Mouse (Mus musculus) kidney, embryonic 14.5 days (tissue): ENCODE results near the gene Rubcn. TPM values are rescaled to one million over a fixed set of nuclear protein-coding genes. Genes with fewer than 3 reads are reported as not detected.
A peak's percentile ranks its signal among the peaks of the same experiment; 100 is the strongest.

ENCODE experiments used
- ATAC-seq: fragments of 200-750 bp; cut with Nextera tagmentation; 2 replicates; pipeline ENCODE4 v1.8.0; 2017; ENCODE audit warnings: moderate number of reproducible peaks, mild to moderate bottlenecking, moderate TSS enrichment, moderate library complexity; ENCODE audit not compliant: low FRiP score, low TSS enrichment
- H3K27ac ChIP-seq: fragments of 300-500 bp; sonication (generic); 2 replicates; pipeline ENCODE4 v1.5.1; 2014; ENCODE audit warnings: low read depth, mild to moderate bottlenecking, low read length, moderate library complexity, mixed read lengths
- H3K27me3 ChIP-seq: fragments of 300-500 bp; sonication (generic); 2 replicates; pipeline ENCODE4 v1.6.1; 2014; ENCODE audit warnings: mild to moderate bottlenecking, low read length; ENCODE audit not compliant: control insufficient read depth, insufficient read depth
- H3K36me3 ChIP-seq: fragments of 300-500 bp; sonication (generic); 2 replicates; pipeline ENCODE4 v1.6.1; 2014; ENCODE audit warnings: low read length, mixed read lengths; ENCODE audit not compliant: control insufficient read depth, insufficient read depth
- H3K4me1 ChIP-seq: fragments of 300-500 bp; sonication (generic); 2 replicates; pipeline ENCODE4 v1.6.1; 2014; ENCODE audit warnings: low read length, mixed read lengths; ENCODE audit not compliant: control insufficient read depth, insufficient read depth
- H3K4me2 ChIP-seq: fragments of 300-500 bp; sonication (generic); replicated peaks from 2 replicates; pipeline ENCODE4 v1.6.1; 2014; ENCODE audit warnings: low read depth, mild to moderate bottlenecking, low read length
- H3K4me3 ChIP-seq: fragments of 300-500 bp; sonication (generic); 2 replicates; pipeline ENCODE4 v1.5.1; 2014; ENCODE audit warnings: mild to moderate bottlenecking, low read length
- H3K9ac ChIP-seq: fragments of 300-500 bp; sonication (generic); 2 replicates; pipeline ENCODE4 v1.6.1; 2014; ENCODE audit warnings: low read depth, mild to moderate bottlenecking, low read length, moderate library complexity
- H3K9me3 ChIP-seq: fragments of 300-500 bp; sonication (generic); 2 replicates; pipeline ENCODE4 v1.6.1; 2016; ENCODE audit warnings: low read length; ENCODE audit not compliant: control insufficient read depth
- WGBS: fragments of 180-500 bp; shearing (Covaris S2); extraction: QIAGEN DNeasy Blood & Tissue Kit; methylation state at CpG from one replicate; pipeline ENCODE4 v1.1.7; 2014; 5-methylcytosine and 5-hydroxymethylcytosine counted together
- polyA plus RNA-seq: library from polyadenylated mRNA; unstranded; fragments of >200 nt; fragmentation: Nextera tagmentation; extraction: Ambion mirVana; gene quantifications from 2 replicates; pipeline ENCODE4 v1.2.1, GENCODE M21; 2014

Gene Rubcn
- polyA plus RNA-seq, 1 experiment from 2014 or later: 15.2 TPM

GRCm38 (mm10) chr16:32858356-32858755 lies 19.2 kb downstream of the Rubcn start:
- H3K9me3 ChIP-seq: no peaks in the 10 kb centered on the region

DNA sequence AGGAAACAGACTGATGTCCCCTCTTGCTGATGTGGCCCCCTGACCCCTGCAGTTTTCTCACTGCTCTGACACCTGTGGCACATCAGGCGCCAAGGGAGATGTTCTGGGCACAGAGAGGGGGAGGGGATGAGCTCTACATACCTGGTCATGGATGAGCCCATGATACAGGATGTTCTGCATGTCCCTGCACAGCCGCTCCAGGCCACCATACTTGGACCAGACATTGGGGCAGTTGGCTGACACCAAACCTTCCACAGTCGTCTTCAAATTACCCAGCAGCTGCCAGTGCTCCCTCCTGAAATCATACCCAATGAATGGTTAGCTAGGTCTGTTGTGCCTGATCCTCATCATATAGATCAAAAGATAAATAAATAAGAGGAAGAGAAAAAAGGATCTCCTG lies 20.8 kb downstream of the Rubcn start:
- Histone ChIP-seq H3K36me3 (peaks cover 7% of the 10 kb centered on the region; the same call in 1 of the 2 replicates), H3K27me3 (no peaks in the 10 kb centered on the region), H3K4me3 (no peak overlapping the region), H3K27ac (no peak overlapping the region), H3K4me1 (no peaks in the 10 kb centered on the region), H3K9ac (no peak overlapping the region), H3K9me3 (no peaks in the 10 kb centered on the region), H3K4me2 (no peak overlapping the region)
- 82% methylated on average over 3 of the region's 3 CpGs for WGBS
- ATAC-seq: no peak

More at GRCm38 (mm10) chr16:32858356-32858755, 19.2 kb downstream of the Rubcn start:
- Histone ChIP-seq H3K27me3 (no peaks in the 10 kb centered on the region), H3K4me3 (no peak overlapping the region), H3K4me1 (no peaks in the 10 kb centered on the region), H3K27ac (no peak overlapping the region), H3K4me2 (no peak overlapping the region), H3K36me3 (peaks cover 4% of the 10 kb centered on the region; the same call in 1 of the 2 replicates), H3K9ac (no peak overlapping the region)
- 62% methylated on average over 4 of the region's 4 CpGs for WGBS
- ATAC-seq: no peak

GRCm38 (mm10) chr16:32854050-32854571 lies 23.5 kb downstream of the Rubcn start:
- ATAC-seq: no peak
- no peak overlapping the region for H3K4me2 ChIP-seq
- H3K27me3 ChIP-seq: no peaks in the 10 kb centered on the region
- H3K9ac ChIP-seq: no peak overlapping the region
- WGBS: 83% methylated on average over 2 of the region's 2 CpGs
- 0 out of 2 replicates have a peak overlapping the region, but pooled peaks have one; percentile 19 for H3K27ac ChIP-seq
- H3K4me1 ChIP-seq: no peaks in the 10 kb centered on the region
- H3K4me3 ChIP-seq: no peak overlapping the region
- no peaks in the 10 kb centered on the region for H3K9me3 ChIP-seq
- H3K36me3 ChIP-seq: peaks cover 13% of the 10 kb centered on the region; the same call in 1 of the 2 replicates

DNA sequence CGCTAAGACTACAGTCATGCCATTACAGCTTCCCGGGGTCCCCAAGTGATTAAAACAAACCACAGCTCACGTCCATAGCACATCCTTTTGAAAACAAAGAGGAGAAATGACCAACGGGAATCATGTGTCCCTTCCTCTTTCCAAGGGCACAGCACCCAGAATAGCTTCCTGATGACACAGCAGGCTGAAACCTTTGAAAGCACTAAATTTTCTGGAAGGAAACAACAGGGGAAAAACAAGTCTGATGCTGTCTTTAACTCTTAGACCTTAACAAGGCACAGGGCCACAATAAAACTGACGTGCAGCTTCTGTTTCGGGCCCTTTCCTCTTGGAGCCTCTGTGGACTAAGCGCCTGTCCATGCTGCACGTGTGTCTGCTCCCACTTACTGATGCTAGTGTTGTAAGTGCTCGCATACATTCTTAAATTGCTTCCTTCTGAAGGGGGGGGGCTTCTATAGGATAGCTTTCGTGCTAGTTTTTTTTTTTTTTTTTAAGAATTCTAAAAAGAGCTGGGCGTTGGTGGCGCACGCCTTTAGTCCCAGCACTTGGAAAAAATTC lies 24.0 kb downstream of the Rubcn start:
- no peak for ATAC-seq
- WGBS: 75% methylated on average over 13 of the region's 13 CpGs

DNA sequence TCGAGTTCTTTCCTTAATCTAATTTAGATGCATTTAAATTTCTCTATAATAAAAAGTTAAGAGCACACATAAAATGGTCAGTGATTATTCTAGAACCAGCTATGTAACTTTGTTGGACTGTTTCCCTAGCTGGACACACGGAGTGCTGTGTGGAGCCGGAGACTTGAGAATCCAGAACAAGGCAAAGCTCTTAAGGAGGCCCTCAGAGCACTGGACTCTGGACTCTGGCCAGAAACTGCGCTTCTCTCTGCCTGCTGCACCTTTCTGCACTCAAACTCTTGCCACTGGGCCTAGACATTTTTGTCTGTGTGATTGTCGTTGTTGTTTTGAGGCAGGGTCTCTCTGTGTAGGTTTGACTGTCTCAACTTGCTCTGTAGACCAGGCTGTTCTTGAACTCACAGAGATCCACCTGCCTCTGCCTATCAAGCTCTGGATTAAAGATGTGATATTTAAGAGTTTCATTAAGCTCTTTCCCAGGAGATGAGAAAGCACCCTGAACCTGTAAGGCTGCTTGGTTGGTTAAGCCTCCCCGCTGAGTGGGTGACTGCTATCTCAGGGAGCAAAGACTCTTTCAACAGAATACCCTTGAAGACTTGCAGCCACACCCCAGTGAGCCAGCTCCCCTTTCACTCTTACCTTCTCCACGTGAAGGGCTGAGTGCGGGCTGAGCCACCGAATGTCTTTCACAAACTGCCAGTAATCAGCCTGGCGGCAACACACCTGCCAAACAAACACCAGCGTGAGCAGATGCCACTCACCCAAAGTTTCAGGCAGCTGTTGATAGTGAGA lies 28.3 kb downstream of the Rubcn start:
- 93% methylated on average over 11 of the region's 11 CpGs for WGBS
- Histone ChIP-seq H3K4me3 (no peak overlapping the region), H3K9ac (no peak overlapping the region), H3K4me1 (no peaks in the 10 kb centered on the region), H3K27ac (no peak overlapping the region), H3K36me3 (peaks cover 48% of the 10 kb centered on the region), H3K27me3 (no peaks in the 10 kb centered on the region), H3K9me3 (no peaks in the 10 kb centered on the region), H3K4me2 (no peak overlapping the region)
- ATAC-seq: no peak

More for the DNA sequence above, 24.0 kb downstream of the Rubcn start:
- Histone ChIP-seq H3K27ac (0 out of 2 replicates have a peak overlapping the region, but pooled peaks have one; percentile 19), H3K9me3 (no peaks in the 10 kb centered on the region), H3K4me2 (no peak overlapping the region), H3K9ac (no peak overlapping the region), H3K4me1 (no peaks in the 10 kb centered on the region), H3K4me3 (no peak overlapping the region), H3K36me3 (peaks cover 17% of the 10 kb centered on the region; the same call in 1 of the 2 replicates), H3K27me3 (no peaks in the 10 kb centered on the region)

GRCm38 (mm10) chr16:32847103-32847502 lies 30.5 kb downstream of the Rubcn start:
- H3K4me1 ChIP-seq: no peaks in the 10 kb centered on the region
- H3K9ac ChIP-seq: no peak overlapping the region
- 90% methylated on average over 11 of the region's 11 CpGs for WGBS
- H3K36me3 ChIP-seq: peaks cover 54% of the 10 kb centered on the region
- H3K27me3 ChIP-seq: no peaks in the 10 kb centered on the region
- no peak overlapping the region for H3K27ac ChIP-seq
- H3K9me3 ChIP-seq: no peaks in the 10 kb centered on the region
- ATAC-seq: no peak
- H3K4me2 ChIP-seq: no peak overlapping the region
- no peak overlapping the region for H3K4me3 ChIP-seq

DNA sequence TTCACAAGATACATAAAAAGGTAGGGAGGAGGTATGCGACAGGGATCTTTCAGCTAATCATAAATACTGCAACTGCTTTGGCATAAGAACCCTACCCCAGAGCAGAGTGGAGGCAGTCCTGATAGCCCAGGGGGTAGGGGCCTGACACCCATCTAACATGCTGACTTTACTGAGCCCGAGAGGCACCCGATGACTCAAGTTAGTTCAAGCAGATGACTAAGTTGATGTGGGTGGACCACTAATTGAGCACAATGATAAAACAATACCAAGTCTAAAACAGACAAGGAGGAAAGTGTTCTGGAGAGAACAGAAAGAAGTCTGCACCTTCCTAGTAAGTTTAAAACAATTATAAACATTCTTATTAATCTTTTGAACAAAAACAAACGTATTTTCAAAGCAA lies 46.1 kb downstream of the Rubcn start:
- 86% methylated on average over 4 of the region's 4 CpGs for WGBS
- H3K27me3 ChIP-seq: no peaks in the 10 kb centered on the region
- no peak overlapping the region for H3K9ac ChIP-seq
- peaks cover 24% of the 10 kb centered on the region for H3K36me3 ChIP-seq
- no peaks in the 10 kb centered on the region for H3K4me1 ChIP-seq
- H3K4me3 ChIP-seq: no peak overlapping the region
- H3K4me2 ChIP-seq: no peak overlapping the region
- H3K9me3 ChIP-seq: no peaks in the 10 kb centered on the region
- H3K27ac ChIP-seq: no peak overlapping the region
- ATAC-seq: no peak

GRCm38 (mm10) chr16:32829104-32829503 lies 48.5 kb downstream of the Rubcn start:
- Histone ChIP-seq H3K27me3 (no peaks in the 10 kb centered on the region), H3K27ac (no peak overlapping the region), H3K9ac (no peak overlapping the region), H3K9me3 (no peaks in the 10 kb centered on the region), H3K4me1 (no peaks in the 10 kb centered on the region), H3K4me3 (no peak overlapping the region), H3K4me2 (no peak overlapping the region), H3K36me3 (peaks cover 33% of the 10 kb centered on the region)
- WGBS: 64% methylated on average over 11 of the region's 11 CpGs
- no peak for ATAC-seq

GRCm38 (mm10) chr16:32826521-32826920 lies 51.0 kb downstream of the Rubcn start:
- ATAC-seq: no peak
- H3K27me3 ChIP-seq: no peaks in the 10 kb centered on the region
- H3K27ac ChIP-seq: no peak overlapping the region
- H3K4me1 ChIP-seq: no peaks in the 10 kb centered on the region
- 95% methylated on average over 11 of the region's 11 CpGs for WGBS
- H3K9ac ChIP-seq: no peak overlapping the region
- H3K36me3 ChIP-seq: peaks cover 41% of the 10 kb centered on the region
- no peak overlapping the region for H3K4me3 ChIP-seq
- H3K4me2 ChIP-seq: no peak overlapping the region
- no peaks in the 10 kb centered on the region for H3K9me3 ChIP-seq
